Mouse (Mus musculus) lung, postnatal 25 days (tissue): Measurements from ENCODE around the gene Esr2.
A peak's percentile ranks its signal among the peaks of the same experiment; 100 is the strongest.

Experiments
- DNase-seq: peaks from one replicate; pipeline ENCODE4 v3.0.0; 2022; ENCODE audit warnings: low spot score

Esr2 gene

DNA sequence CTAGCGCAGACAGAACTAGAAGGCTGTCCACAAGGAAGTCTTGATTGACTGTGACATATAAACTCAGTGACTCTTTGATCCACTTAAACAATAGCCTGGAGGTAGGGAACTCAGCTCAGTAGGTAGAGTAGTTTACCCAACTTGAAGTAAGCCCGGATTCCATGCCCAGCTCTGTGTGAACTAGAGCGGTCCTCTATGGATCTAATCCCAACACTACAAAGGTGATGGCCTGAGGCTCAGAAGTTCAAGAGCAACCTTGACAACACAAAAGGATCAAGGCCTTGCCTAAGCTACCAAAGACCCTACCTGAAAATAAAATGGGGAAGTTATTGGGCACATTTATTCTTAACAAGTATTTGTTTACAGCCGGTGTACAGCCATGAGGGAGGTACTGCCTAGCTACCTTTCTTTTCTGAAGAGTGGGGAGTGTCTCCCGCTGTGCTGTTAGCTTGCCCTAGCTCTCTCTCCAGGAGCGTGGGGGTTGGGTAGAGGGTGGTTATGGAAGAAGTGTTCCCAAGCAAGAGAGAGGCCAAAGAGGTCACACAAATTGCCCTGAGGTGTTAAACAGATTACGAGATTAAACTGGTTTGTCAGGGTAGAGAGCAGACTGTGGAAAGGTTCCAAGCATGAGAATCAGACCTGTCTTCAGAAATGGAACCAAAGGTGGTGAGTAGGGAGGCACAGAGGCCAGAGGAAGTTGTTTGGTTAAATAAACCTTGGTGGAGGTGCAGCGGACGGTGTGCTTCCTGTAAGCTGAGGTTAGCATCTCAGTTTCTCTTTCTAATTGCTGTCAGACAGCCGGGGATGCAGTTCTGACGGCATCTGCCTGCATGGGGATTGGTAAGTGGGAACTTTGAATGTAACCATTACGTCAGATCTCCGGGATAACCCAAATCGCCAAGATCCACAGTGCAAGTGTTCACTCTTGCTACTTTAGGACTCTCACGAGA lies 90.8 kb downstream of the Esr2 start:
- peak; percentile 36 for DNase-seq

DNA sequence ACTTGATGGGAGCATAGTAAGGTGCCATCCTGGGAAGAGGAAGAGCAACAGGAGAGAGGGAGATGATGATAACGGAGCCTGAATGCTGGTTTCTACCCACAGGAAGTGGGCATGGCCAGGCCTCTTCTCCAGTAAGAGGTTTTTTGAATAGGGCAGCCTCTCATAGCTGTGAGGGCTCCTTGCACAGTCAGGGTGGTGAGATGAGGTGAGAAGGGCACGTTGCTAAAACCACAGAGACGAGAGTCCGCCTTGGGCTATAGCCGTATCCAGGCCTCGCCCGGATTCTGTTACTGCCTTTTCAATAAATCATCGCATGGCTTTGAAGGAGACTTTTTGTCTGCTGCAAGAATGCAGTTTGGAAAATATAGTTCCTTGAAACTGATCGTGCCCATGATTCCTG lies 92.0 kb downstream of the Esr2 start:
- DNase-seq: no peak

DNA sequence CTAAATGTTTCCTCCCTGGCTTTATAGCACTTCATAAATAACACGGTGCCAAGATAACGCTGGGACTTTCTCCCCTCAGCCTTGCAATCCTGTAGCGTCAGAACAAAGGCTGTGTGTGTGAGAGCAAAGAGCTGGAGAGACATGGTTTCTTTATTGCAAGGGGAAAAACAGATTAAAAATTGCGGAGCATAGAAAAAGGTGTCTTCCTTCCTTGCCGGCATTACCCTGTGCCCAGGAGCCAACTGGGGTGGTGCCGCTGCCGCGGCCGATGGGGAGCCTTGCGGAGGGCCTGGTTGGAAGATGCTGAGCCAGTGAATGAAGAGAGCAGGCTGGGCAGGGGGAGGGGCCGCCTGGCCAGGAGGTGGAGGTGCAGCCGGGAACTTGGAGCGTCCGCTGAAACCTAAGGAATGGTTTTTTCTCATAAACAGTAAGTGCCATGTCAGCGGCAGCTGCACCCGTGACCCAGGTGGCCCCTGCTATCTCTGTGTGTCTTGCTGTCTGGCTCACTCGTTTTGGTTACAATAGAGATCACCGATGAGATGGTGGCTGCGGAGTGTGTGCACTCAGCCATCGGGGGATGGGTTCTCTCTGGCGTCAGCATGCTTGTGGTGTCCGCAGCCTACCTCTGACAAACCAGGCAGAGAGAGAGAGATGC lies 95.4 kb downstream of the Esr2 start:
- no peak for DNase-seq

DNA sequence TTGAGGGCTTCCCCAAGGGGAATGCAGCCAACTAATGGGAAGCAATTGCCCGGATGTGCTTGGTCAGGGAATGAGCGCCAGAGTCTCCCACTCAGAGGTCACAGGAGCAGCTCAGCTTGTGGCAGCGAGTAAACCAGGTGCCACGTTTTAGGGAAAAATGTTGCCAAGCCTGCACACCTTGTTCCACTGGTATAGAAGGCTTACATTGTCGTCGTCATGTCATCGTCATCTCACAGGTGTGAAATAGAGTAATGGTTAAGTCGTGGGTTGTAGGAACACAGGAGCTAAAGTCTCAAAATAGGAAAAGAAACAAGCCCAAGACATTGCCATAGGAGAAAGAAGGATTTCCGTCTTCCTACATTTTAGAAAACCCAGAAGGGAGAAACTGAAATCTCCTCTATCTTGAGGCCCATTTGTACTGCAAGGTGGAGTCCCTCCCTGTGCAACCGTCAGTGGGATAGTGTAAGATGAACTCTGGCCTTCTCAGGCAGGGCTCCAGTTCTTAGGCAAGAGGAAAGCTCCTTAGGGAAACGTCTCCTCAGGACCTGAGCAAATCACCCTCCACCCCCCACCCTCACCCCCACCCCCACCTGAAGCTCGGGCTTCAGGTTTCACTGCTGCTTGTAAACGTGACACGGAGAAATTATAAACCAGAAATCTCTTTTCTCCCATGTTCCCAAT lies 96.0 kb downstream of the Esr2 start:
- no peak for DNase-seq

DNA sequence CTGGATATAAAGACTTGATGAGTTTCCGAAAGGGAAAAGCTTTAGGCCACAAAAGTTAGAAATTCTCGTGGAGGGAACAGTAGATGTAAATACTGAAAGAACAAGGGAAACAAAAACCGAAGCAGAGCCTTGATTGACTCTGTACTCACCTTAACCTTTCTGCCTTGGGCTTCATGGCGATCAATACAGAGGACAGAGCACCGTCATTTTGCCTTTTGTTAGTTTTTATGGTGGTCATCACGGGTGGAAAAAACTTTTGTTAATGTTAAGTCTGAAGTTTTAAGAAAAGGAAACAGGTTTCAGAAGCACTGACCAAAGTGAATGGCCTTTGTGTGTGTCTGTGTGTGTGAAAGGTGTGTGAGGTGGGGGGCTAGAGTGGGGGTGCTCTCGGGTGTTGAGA lies 103.1 kb downstream of the Esr2 start:
- no peak for DNase-seq

DNA sequence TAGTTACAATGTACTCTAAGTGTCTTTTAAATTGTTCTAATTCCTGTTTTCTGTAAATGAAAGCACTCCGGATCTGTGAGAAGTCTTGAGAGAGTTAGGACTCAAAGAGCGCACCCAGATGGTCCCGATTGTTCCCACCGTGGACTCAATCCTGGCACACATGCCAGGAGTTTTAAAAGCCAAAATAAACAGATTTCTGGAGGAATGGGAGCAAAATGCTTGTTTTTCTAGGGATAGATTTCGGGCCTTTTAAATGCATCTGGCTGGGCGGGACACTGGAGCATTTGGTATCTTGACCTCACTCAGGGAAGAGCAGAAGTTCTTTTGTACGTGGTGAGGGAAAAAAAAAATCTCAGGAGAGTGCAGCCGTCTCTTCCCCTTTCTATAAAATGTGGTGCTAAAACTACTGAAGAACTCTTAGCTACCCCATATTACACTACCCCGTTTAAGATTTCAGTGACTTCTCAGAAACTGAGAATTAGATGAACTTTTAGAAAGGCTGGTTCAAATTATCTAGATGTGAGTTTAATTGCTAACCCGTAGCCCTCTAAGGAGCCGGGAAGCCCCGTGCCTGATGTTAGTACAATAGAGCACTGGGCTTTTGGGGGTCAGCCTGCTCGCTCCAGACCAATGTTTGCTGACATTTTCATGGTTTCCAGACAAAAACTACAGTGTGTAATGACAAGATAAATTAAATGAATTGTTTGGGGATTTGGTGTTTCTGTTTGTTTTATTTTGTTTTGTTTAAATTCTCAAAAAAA lies 103.8 kb downstream of the Esr2 start:
- DNase-seq: no peak

DNA sequence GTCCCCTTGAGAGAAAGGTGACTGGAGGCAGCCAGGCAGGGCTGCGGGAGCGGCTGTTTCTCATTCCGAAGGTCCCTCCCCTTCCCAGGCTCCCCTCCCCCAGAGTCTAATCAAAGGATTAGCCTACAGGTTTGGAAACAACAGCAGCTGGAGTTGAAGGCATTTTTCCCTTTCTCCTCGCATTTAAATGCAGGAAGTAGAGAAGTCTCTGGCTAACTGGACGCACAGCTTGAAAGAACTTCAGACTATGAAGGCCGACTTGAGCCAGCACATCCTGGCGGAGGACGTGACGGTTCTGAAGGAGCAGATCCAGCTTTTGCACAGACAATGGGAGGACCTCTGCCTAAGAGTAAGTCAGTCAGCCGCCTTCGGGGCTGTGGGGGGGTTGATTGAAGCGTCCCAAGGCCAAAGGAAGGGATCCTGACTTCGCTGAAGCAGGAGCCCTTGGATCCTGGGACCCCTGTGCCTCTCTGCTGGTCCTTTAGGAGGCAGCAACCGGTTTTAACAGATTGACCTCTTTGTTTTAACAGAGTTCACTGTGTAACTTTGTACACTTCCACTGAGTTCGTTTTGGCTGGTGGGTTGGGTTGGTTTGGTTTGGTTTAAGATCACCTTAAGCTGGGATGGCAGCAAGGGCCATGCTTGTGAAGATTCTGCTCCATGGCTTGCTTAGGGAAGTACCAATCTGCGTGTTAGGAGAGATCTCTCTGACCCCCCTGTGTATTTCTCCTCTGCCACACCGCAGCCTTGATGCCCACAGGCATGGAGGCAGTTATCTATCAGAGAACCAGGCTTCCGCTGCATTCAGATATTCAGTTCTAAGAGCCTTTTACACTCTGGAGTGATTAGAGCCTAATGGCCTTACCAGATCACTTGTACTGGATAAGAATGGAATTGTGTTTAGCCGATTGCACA lies 104.9 kb downstream of the Esr2 start:
- no peak for DNase-seq
